Mouse (Mus musculus) limb, embryonic 13.5 days (tissue): ENCODE measurements around the gene Mrpl52. TPM values are rescaled to one million over a fixed set of nuclear protein-coding genes. Genes with fewer than 3 reads are reported as not detected.

ENCODE experiments used
- ATAC-seq: fragments of 200-750 bp; cut with Nextera tagmentation; 2 replicates; pipeline ENCODE4 v1.8.0; 2017; ENCODE audit warnings: low read depth, moderate number of reproducible peaks, moderate TSS enrichment; ENCODE audit not compliant: low FRiP score
- H3K27ac ChIP-seq: fragments of 300-500 bp; sonication (generic); 2 replicates; pipeline ENCODE4 v1.5.1; 2015; ENCODE audit warnings: inconsistent platforms, mild to moderate bottlenecking, moderate library complexity
- H3K27me3 ChIP-seq: fragments of 300-500 bp; sonication (generic); 2 replicates; pipeline ENCODE4 v1.6.1; 2015; ENCODE audit warnings: mild to moderate bottlenecking, inconsistent platforms
- H3K36me3 ChIP-seq: fragments of 300-500 bp; sonication (generic); 2 replicates; pipeline ENCODE4 v1.6.1; 2015; ENCODE audit warnings: inconsistent platforms, mild to moderate bottlenecking, moderate library complexity
- H3K4me1 ChIP-seq: fragments of 300-500 bp; sonication (generic); 2 replicates; pipeline ENCODE4 v1.6.1; 2015; ENCODE audit warnings: inconsistent platforms
- H3K4me2 ChIP-seq: fragments of 300-500 bp; sonication (generic); replicated peaks from 2 replicates; pipeline ENCODE4 v1.6.1; 2015; ENCODE audit warnings: inconsistent platforms, mild to moderate bottlenecking, moderate library complexity
- H3K4me3 ChIP-seq: fragments of 300-500 bp; sonication (generic); 2 replicates; pipeline ENCODE4 v1.5.1; 2015; ENCODE audit warnings: moderate library complexity, mild to moderate bottlenecking, inconsistent platforms
- H3K9ac ChIP-seq: fragments of 300-500 bp; sonication (generic); 2 replicates; pipeline ENCODE4 v1.6.1; 2015; ENCODE audit warnings: mild to moderate bottlenecking, inconsistent platforms
- H3K9me3 ChIP-seq: fragments of 300-500 bp; sonication (generic); 2 replicates; pipeline ENCODE4 v1.6.1; 2016; ENCODE audit warnings: inconsistent platforms
- WGBS: fragments of 180-500 bp; shearing (Covaris S2); methylation state at CpG from one replicate; pipeline ENCODE4 v1.1.7; 2015; 5-methylcytosine and 5-hydroxymethylcytosine counted together
- polyA plus RNA-seq: library from polyadenylated mRNA; unstranded; fragments of >200 nt; fragmentation: Nextera tagmentation; extraction: Ambion mirVana; gene quantifications from 2 replicates; pipeline ENCODE4 v1.2.1, GENCODE M21; 2015

Gene Mrpl52
- polyA plus RNA-seq, 1 experiment from 2014 or later: 233 TPM

- Histone ChIP-seq H3K4me3 (no peak overlapping the region), H3K36me3 (no peaks in the 10 kb centered on the region), H3K9ac (no peak overlapping the region), H3K4me2 (no peak overlapping the region), H3K9me3 (no peaks in the 10 kb centered on the region), H3K4me1 (no peaks in the 10 kb centered on the region), H3K27me3 (no peaks in the 10 kb centered on the region), H3K27ac (no peak overlapping the region)
- no peak for ATAC-seq
Measured at GRCm38 (mm10) chr14:54394309-54394708, 32.4 kb upstream of the Mrpl52 start.

- 77% methylated on average over 7 of the region's 7 CpGs for WGBS
- no peaks in the 10 kb centered on the region for H3K36me3 ChIP-seq
- no peak overlapping the region for H3K4me2 ChIP-seq
- ATAC-seq: no peak
- H3K27me3 ChIP-seq: no peaks in the 10 kb centered on the region
- 0 out of 2 replicates have a peak, but pooled peaks cover 2% of the 10 kb centered on the region for H3K4me1 ChIP-seq
- H3K9ac ChIP-seq: no peak overlapping the region
- H3K27ac ChIP-seq: no peak overlapping the region
- no peaks in the 10 kb centered on the region for H3K9me3 ChIP-seq
- H3K4me3 ChIP-seq: no peak overlapping the region
Measured at GRCm38 (mm10) chr14:54396685-54397084, 30.0 kb upstream of the Mrpl52 start.

DNA sequence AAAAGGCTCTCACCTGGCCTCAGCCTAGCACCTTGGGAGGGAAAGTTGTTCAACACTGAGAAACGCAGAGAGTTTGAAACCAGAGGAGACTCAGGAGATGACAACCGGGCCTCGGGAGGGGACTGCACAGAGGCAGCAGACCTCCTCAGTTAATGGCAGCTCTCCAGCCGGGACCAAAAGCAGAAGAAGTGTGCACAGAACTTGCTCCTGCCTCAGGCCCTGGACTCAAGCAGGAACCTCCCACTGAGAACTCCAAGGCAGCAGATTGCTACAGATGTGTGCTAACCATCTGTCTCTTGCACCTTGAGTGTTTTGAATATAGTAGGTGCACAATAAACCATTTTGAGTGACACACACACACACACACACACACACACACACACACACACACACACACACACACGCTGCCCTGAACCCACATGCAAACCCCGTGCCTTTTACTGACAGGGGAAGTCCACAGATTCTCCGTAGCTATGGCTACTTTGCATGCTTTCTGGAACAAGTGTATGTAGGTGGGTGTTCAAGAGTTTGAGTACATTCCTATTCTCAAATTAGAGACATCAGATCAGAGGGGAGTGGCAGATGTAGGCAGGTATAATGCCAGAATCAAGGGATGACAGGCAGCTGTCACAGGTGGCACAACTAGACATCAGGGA lies 28.7 kb upstream of the Mrpl52 start:
- Histone ChIP-seq H3K4me3 (no peak overlapping the region), H3K4me1 (peaks cover 2% of the 10 kb centered on the region; the same call in 1 of the 2 replicates), H3K36me3 (no peaks in the 10 kb centered on the region), H3K9ac (no peak overlapping the region), H3K9me3 (no peaks in the 10 kb centered on the region), H3K27me3 (no peaks in the 10 kb centered on the region), H3K4me2 (no peak overlapping the region), H3K27ac (no peak overlapping the region)
- 56% methylated on average over 7 of the region's 7 CpGs for WGBS
- no peak for ATAC-seq

GRCm38 (mm10) chr14:54398528-54398916 lies 28.2 kb upstream of the Mrpl52 start:
- no peak overlapping the region for H3K4me3 ChIP-seq
- no peaks in the 10 kb centered on the region for H3K27me3 ChIP-seq
- H3K27ac ChIP-seq: no peak overlapping the region
- H3K9me3 ChIP-seq: no peaks in the 10 kb centered on the region
- H3K9ac ChIP-seq: no peak overlapping the region
- peaks cover 2% of the 10 kb centered on the region; the same call in 1 of the 2 replicates for H3K4me1 ChIP-seq
- WGBS: 59% methylated on average over 7 of the region's 7 CpGs
- no peaks in the 10 kb centered on the region for H3K36me3 ChIP-seq
- H3K4me2 ChIP-seq: no peak overlapping the region
- no peak for ATAC-seq

GRCm38 (mm10) chr14:54398921-54399382 lies 27.8 kb upstream of the Mrpl52 start:
- WGBS: 31% methylated on average over 8 of the region's 8 CpGs
- Histone ChIP-seq H3K9ac (no peak overlapping the region), H3K4me2 (no peak overlapping the region), H3K27ac (no peak overlapping the region; the same call in 1 of the 2 replicates), H3K27me3 (no peaks in the 10 kb centered on the region), H3K4me1 (peaks cover 2% of the 10 kb centered on the region; the same call in 1 of the 2 replicates), H3K4me3 (no peak overlapping the region), H3K36me3 (no peaks in the 10 kb centered on the region), H3K9me3 (no peaks in the 10 kb centered on the region)
- no peak for ATAC-seq

DNA sequence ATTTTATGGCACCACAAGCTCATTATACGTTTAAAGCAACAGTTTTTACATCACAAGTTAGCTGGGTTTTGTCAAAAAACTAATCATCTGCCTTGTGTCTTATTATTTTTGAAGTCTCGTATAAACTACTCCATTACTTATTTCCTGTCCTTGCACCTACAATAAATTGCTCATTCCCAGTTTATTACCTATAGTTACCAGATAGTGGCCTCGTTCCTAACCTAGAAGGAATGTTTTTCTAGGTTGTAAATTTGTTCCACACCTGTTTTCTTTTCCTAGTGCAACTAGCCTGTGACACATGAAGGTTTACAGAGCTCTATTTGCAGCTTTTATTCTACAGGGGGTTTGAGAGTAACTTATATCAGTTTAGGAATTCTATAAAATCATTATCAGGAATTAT lies 25.0 kb upstream of the Mrpl52 start:
- WGBS: 15% methylated on average over 3 of the region's 3 CpGs
- H3K4me3 ChIP-seq: no peak overlapping the region
- ATAC-seq: no peak

DNA sequence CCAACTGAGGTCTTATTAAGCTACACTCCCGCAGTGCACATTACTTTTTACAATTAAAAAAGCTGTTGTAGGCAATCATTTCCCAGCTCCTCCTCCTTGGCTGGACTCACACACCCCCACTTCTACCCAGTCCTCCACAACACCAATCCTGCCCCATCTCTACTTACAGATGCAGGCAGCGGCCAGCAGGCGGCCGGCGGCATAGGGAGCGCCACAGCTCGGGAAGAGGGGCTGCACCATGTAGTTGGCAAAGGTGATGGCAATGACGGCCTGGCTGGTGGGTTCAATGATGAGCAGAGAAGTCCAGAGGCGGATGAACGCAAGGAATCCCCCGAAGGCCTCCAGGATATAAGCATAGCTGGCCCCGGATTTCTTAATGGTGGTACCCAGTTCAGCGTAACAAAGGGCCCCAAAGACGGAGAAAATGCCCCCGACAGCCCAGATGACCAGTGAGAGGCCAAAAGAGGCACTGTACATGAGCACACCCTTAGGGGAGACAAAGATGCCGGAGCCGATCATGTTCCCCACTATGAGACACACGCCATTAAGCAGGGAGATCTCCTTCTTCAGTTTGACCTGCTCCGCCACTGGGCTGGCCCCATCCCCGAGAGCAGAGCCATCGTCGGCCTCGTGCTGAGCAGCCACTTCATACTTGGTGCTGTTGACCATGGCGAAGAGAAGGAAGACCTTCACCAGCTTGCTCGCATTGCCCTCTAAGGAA lies 18.2 kb upstream of the Mrpl52 start:
- Histone ChIP-seq H3K4me2 (no peak overlapping the region), H3K4me3 (no peak overlapping the region), H3K9me3 (no peaks in the 10 kb centered on the region), H3K36me3 (no peaks in the 10 kb centered on the region), H3K9ac (no peak overlapping the region), H3K4me1 (peaks cover 16% of the 10 kb centered on the region), H3K27me3 (no peaks in the 10 kb centered on the region), H3K27ac (no peak overlapping the region)
- WGBS: 86% methylated on average over 25 of the region's 25 CpGs
- ATAC-seq: no peak

More for the DNA sequence above, 25.0 kb upstream of the Mrpl52 start:
- peaks cover 4% of the 10 kb centered on the region; the same call in 1 of the 2 replicates for H3K4me1 ChIP-seq
- no peak overlapping the region for H3K9ac ChIP-seq
- no peaks in the 10 kb centered on the region for H3K27me3 ChIP-seq
- H3K4me2 ChIP-seq: no peak overlapping the region
- H3K36me3 ChIP-seq: no peaks in the 10 kb centered on the region
- no peaks in the 10 kb centered on the region for H3K9me3 ChIP-seq
- H3K27ac ChIP-seq: no peak overlapping the region

GRCm38 (mm10) chr14:54409057-54409645 lies 17.6 kb upstream of the Mrpl52 start:
- Histone ChIP-seq H3K4me1 (peaks cover 22% of the 10 kb centered on the region), H3K27me3 (no peaks in the 10 kb centered on the region), H3K4me3 (no peak overlapping the region), H3K4me2 (no peak overlapping the region), H3K27ac (no peak overlapping the region), H3K9me3 (no peaks in the 10 kb centered on the region), H3K9ac (no peak overlapping the region), H3K36me3 (no peaks in the 10 kb centered on the region)
- ATAC-seq: no peak
- WGBS: 70% methylated on average over 7 of the region's 7 CpGs

- no peak for ATAC-seq
- no peak overlapping the region for H3K4me3 ChIP-seq
- H3K9me3 ChIP-seq: no peaks in the 10 kb centered on the region
- peaks cover 25% of the 10 kb centered on the region for H3K4me1 ChIP-seq
- H3K27ac ChIP-seq: peak overlapping the region; percentile 55
- H3K36me3 ChIP-seq: no peaks in the 10 kb centered on the region
- peak overlapping the region; percentile 14; the same call in 1 of the 2 replicates for H3K4me2 ChIP-seq
- 47% methylated on average over 17 of the region's 17 CpGs for WGBS
- no peaks in the 10 kb centered on the region for H3K27me3 ChIP-seq
- no peak overlapping the region for H3K9ac ChIP-seq
Measured at GRCm38 (mm10) chr14:54409980-54410810, 16.5 kb upstream of the Mrpl52 start.

DNA sequence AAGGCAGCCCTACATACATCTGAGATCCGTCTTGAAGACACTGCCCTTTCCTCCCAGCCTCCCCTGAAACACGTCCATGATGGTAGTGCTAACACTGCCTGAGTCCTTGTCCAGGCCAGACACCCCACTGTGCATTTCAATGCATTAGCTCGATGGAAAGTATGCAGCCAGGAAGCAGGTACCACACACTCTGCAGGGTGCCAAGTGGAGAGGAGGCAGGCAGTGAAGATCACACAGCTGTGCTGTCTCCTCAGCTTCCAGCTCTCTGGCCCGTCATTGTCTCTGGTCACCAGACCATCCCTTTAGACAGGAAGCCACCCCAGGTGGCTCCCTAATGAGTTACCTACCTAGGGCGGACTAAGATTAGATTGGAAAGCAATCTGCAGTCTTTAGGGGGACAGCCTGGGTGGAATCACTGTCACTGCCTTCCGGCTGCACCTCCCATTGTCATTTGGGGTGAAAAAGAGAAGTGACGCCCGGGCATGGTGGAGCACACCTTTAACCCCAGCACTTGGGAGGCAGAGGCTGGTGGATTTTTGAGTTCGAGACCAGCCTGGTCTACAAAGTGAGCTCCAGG lies 14.6 kb upstream of the Mrpl52 start:
- Histone ChIP-seq H3K27me3 (no peaks in the 10 kb centered on the region), H3K36me3 (no peaks in the 10 kb centered on the region), H3K9ac (no peak overlapping the region), H3K4me3 (no peak overlapping the region), H3K27ac (no peak overlapping the region), H3K4me2 (no peak overlapping the region), H3K9me3 (no peaks in the 10 kb centered on the region), H3K4me1 (peaks cover 29% of the 10 kb centered on the region)
- 63% methylated on average over 9 of the region's 9 CpGs for WGBS
- no peak for ATAC-seq

- peaks cover 35% of the 10 kb centered on the region for H3K4me1 ChIP-seq
- no peak overlapping the region for H3K27ac ChIP-seq
- whole genome bisulfite sequencing: 44% methylated on average over 2 of the region's 2 CpGs
- H3K9me3 ChIP-seq: no peaks in the 10 kb centered on the region
- H3K4me3 ChIP-seq: no peak overlapping the region
- no peak for ATAC-seq
- no peak overlapping the region for H3K4me2 ChIP-seq
- H3K9ac ChIP-seq: no peak overlapping the region
- H3K27me3 ChIP-seq: peaks cover 4% of the 10 kb centered on the region; the same call in 1 of the 2 replicates
- H3K36me3 ChIP-seq: no peaks in the 10 kb centered on the region
Measured at GRCm38 (mm10) chr14:54412629-54413170, 14.0 kb upstream of the Mrpl52 start.
